Mouse (Mus musculus): ENCODE data around the gene Noc3l. TPM values are rescaled to one million over a fixed set of nuclear protein-coding genes. Genes with fewer than 3 reads are reported as not detected.

Noc3l gene
- polyA plus RNA-seq, 1 experiment from 2014 or later: 6.5 TPM

DNA sequence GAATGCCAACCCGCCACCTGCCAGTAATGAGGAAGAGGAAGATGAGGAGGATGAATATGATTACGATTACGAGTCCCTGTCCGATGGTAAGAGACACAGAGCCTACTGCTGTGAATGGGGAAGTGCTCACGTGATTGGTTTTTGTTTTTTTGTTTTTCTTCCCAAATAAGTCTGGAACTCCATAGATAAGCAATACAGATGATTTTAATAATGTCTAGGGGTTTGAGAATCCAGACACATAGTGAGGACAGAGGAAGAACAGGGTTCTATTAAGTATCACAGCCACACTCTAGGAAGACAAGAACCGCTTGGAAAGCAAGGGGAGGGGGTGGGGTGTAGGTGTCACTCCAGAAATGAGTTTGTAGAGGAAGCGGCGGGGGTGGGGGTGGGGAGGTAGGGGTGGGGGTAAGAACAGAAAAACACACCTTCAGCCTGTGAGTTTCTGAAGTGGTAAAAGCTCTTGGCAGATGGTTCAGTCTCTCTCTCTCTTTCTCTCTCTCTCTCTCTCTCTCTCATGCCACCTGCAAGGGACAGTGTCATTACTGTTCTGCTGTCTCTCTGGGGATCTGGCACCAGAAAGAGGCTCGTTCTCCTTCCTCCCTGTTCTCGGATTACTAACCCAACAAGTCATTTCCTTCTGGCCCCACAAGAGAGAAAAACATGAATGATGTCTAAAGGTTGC, 73.1 kb downstream of the Noc3l start:
- H3K9me3 ChIP-seq (ENCODE audit: control insufficient read depth, low read length): no peaks in the 10 kb centered on the region
- no peaks in the 10 kb centered on the region for H3K36me3 ChIP-seq (ENCODE audit: control insufficient read depth, insufficient read depth, low read length)
- no peak overlapping the region for H3K9ac ChIP-seq (replicated peaks; ENCODE audit: low read depth, low read length)
- H3K4me2 ChIP-seq (ENCODE audit: low read depth, low read length): no peak overlapping the region
- no peaks in the 10 kb centered on the region for H3K27me3 ChIP-seq (ENCODE audit: control insufficient read depth, insufficient read depth, low read length)
- no peaks in the 10 kb centered on the region for H3K4me1 ChIP-seq (ENCODE audit: control insufficient read depth, insufficient read depth, low read length)
- no peak for ATAC-seq (ENCODE audit: low read depth)
- H3K27ac ChIP-seq (ENCODE audit: low read depth, low read length): no peak overlapping the region
- WGBS: 78% methylated on average over 10 of the region's 10 CpGs
- H3K4me3 ChIP-seq (ENCODE audit: low read depth, low read length): no peak overlapping the region

DNA sequence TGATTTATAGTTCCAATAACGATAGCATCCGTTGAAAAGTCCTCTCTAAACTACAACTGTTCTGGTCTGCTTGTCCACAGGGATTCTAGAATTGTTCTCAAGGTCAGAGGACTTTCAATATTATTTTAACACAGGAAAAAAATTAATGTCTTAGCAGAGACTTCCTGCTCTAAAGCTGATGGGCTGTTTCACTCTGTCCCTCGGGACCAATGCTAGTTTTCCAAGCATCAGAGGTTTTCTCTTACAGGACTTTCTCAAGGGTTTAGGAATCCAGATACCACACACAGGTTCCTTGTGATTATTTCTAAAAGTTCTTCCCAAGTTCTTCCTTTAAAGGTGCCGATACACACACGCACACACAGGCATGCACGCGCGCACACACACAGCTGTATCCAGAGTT, 74.5 kb downstream of the Noc3l start:
- H3K9ac ChIP-seq (replicated peaks; ENCODE audit: low read depth, low read length): no peak overlapping the region
- H3K9me3 ChIP-seq (ENCODE audit: control insufficient read depth, low read length): no peaks in the 10 kb centered on the region
- no peaks in the 10 kb centered on the region for H3K27me3 ChIP-seq (ENCODE audit: control insufficient read depth, insufficient read depth, low read length)
- no peaks in the 10 kb centered on the region for H3K4me1 ChIP-seq (ENCODE audit: control insufficient read depth, insufficient read depth, low read length)
- 82% methylated on average over 8 of the region's 8 CpGs for WGBS
- ATAC-seq (ENCODE audit: low read depth): no peak
- no peak overlapping the region for H3K27ac ChIP-seq (ENCODE audit: low read depth, low read length)
- H3K4me3 ChIP-seq (ENCODE audit: low read depth, low read length): no peak overlapping the region
- H3K36me3 ChIP-seq (ENCODE audit: control insufficient read depth, insufficient read depth, low read length): no peaks in the 10 kb centered on the region
- H3K4me2 ChIP-seq (ENCODE audit: low read depth, low read length): no peak overlapping the region

Other genes starting within 250 kb of the Noc3l start
- 8.9 and 10.0 TPM in 2 replicates for gene Tbc1d12, start 17.3 kb upstream of the Noc3l start, polyA plus RNA-seq (2014; fragmentation: Nextera tagmentation; extraction: Ambion mirVana)
- gene Hells, start 111.7 kb upstream of the Noc3l start, polyA plus RNA-seq (2014; fragmentation: Nextera tagmentation; extraction: Ambion mirVana): 6.3 and 7.6 TPM in 2 replicates
- not detected in 2 replicates for gene Cyp2c55, start 187.8 kb upstream of the Noc3l start, polyA plus RNA-seq (2014; fragmentation: Nextera tagmentation; extraction: Ambion mirVana)
- not detected in 2 replicates for gene Cyp2c65, start 241.8 kb upstream of the Noc3l start, polyA plus RNA-seq (2014; fragmentation: Nextera tagmentation; extraction: Ambion mirVana)